In genomic region chr12:89258879-89259278, GRCm38 (mm10) we compare ENCODE assay signal across 24 mouse cellular contexts.
DNase-seq lines count a peak whose midpoint lies in the region; ATAC-seq lines count a peak whose summit lies in the region.
"Had no signal": no experiment of that assay in that cellular context is flagged by ENCODE, and none has a peak within 500 bp of the region (broad histone marks: within the 10 kb centered on the region; RNA-seq: fewer than 3 reads in every experiment).

No protein-coding gene starts in this region.

- H3K27me3 ChIP-seq in forebrain, embryonic 13.5 days = no peaks in the 10 kb centered on the region
- no peaks in the 10 kb centered on the region for H3K27me3 ChIP-seq in forebrain, embryonic 10.5 days (ENCODE audit: poor library complexity, severe bottlenecking)
- no peaks in the 10 kb centered on the region for H3K27me3 ChIP-seq in hindbrain, embryonic 13.5 days
- no peaks in the 10 kb centered on the region for H3K27me3 ChIP-seq in hindbrain, embryonic 11.5 days (ENCODE audit: control insufficient read depth, insufficient read depth, low read length)
- H3K27me3 ChIP-seq in midbrain, embryonic 14.5 days (ENCODE audit: control insufficient read depth, insufficient read depth, low read length) = no peaks in the 10 kb centered on the region
- H3K27me3 ChIP-seq in midbrain, embryonic 15.5 days (replicated peaks) = no peaks in the 10 kb centered on the region
- H3K27me3 ChIP-seq: CH12.LX; embryonic facial prominence, embryonic 15.5 days; heart, embryonic 15.5 days; Patski had no signal

- peak; percentile 57; the same call in 1 of the 2 replicates for ATAC-seq in forebrain, embryonic 13.5 days
- no peak for ATAC-seq in hindbrain, embryonic 13.5 days (ENCODE audit: low FRiP score)
- ATAC-seq in hindbrain, embryonic 11.5 days (ENCODE audit: low FRiP score) = no peak
- no peak for ATAC-seq in midbrain, embryonic 14.5 days (ENCODE audit: low FRiP score, low TSS enrichment)
- ATAC-seq in midbrain, embryonic 15.5 days (replicated peaks) = no peak
- ATAC-seq in granulocyte monocyte progenitor cell, adult 5-6 weeks (replicated peaks; ENCODE audit: poor library complexity, severe bottlenecking) = no peak
- ATAC-seq: activated CD4-positive, CD25-positive, alpha-beta regulatory T cell, adult 4 months; Patski had no signal

- peak overlapping the region; percentile 19; the same call in 1 of the 2 replicates for H3K27ac ChIP-seq in forebrain, embryonic 13.5 days
- no peak overlapping the region for H3K27ac ChIP-seq in forebrain, embryonic 10.5 days
- 0 out of 2 replicates have a peak overlapping the region, but pooled peaks have one; percentile 10 for H3K27ac ChIP-seq in hindbrain, embryonic 13.5 days
- H3K27ac ChIP-seq in hindbrain, embryonic 11.5 days (ENCODE audit: low read depth, low read length) = no peak overlapping the region
- no peak overlapping the region for H3K27ac ChIP-seq in midbrain, embryonic 14.5 days (replicated peaks; ENCODE audit: low read depth, low read length)
- H3K27ac ChIP-seq in midbrain, embryonic 15.5 days = no peak overlapping the region
- H3K27ac ChIP-seq: embryonic facial prominence, embryonic 15.5 days; gastrocnemius, adult 2 months; heart, embryonic 10.5 days; heart, embryonic 15.5 days had no signal

- no peak for DNase-seq in forebrain, embryonic 10.5 days (ENCODE audit: extremely low spot score, low spot score)
- no peak for DNase-seq in hindbrain, embryonic 11.5 days (ENCODE audit: low spot score)
- peak; percentile 34 for DNase-seq in midbrain, embryonic 14.5 days
- DNase-seq: adrenal gland, postnatal 14 days; cerebellum, adult 18-20 months; cerebellum, adult 9-11 months; cerebellum, postnatal 36 days; gastrocnemius, adult 2 months; gastrocnemius, postnatal 25 days; heart, adult 18-20 months; heart, postnatal 14 days; kidney, adult 11 months; kidney, adult 9 months had no signal

- WGBS in forebrain, embryonic 13.5 days = 65% methylated on average over 3 of the region's 3 CpGs
- WGBS in forebrain, embryonic 10.5 days = 86% methylated on average over 3 of the region's 3 CpGs
- WGBS in hindbrain, embryonic 13.5 days = 77% methylated on average over 3 of the region's 3 CpGs
- WGBS in hindbrain, embryonic 11.5 days = 90% methylated on average over 3 of the region's 3 CpGs
- WGBS in midbrain, embryonic 14.5 days = 63% methylated on average over 3 of the region's 3 CpGs
- 67% methylated on average over 3 of the region's 3 CpGs for WGBS in midbrain, embryonic 15.5 days

- peaks cover 7% of the 10 kb centered on the region for H3K36me3 ChIP-seq in forebrain, embryonic 13.5 days (ENCODE audit: poor library complexity, severe bottlenecking)
- H3K36me3 ChIP-seq in forebrain, embryonic 10.5 days (replicated peaks) = no peaks in the 10 kb centered on the region
- peaks cover 5% of the 10 kb centered on the region for H3K36me3 ChIP-seq in hindbrain, embryonic 13.5 days
- H3K36me3 ChIP-seq in hindbrain, embryonic 11.5 days (ENCODE audit: control insufficient read depth, insufficient read depth, low read length) = no peaks in the 10 kb centered on the region
- no peaks in the 10 kb centered on the region for H3K36me3 ChIP-seq in midbrain, embryonic 14.5 days (ENCODE audit: control insufficient read depth, insufficient read depth, low read length)
- no peaks in the 10 kb centered on the region for H3K36me3 ChIP-seq in midbrain, embryonic 15.5 days (replicated peaks)
- H3K36me3 ChIP-seq: embryonic facial prominence, embryonic 15.5 days; heart, embryonic 10.5 days; heart, embryonic 15.5 days had no signal

- no peaks in the 10 kb centered on the region for H3K9me3 ChIP-seq in forebrain, embryonic 13.5 days (replicated peaks)
- H3K9me3 ChIP-seq in forebrain, embryonic 10.5 days = peaks cover 5% of the 10 kb centered on the region
- no peaks in the 10 kb centered on the region for H3K9me3 ChIP-seq in hindbrain, embryonic 13.5 days
- no peaks in the 10 kb centered on the region for H3K9me3 ChIP-seq in hindbrain, embryonic 11.5 days (ENCODE audit: control insufficient read depth, low read length)
- H3K9me3 ChIP-seq in midbrain, embryonic 14.5 days (ENCODE audit: control insufficient read depth, low read length) = no peaks in the 10 kb centered on the region
- no peaks in the 10 kb centered on the region for H3K9me3 ChIP-seq in midbrain, embryonic 15.5 days
- H3K9me3 ChIP-seq: embryonic facial prominence, embryonic 15.5 days; heart, embryonic 10.5 days; heart, embryonic 15.5 days had no signal

- H3K9ac ChIP-seq in forebrain, embryonic 13.5 days = no peak overlapping the region
- H3K9ac ChIP-seq in hindbrain, embryonic 13.5 days = no peak overlapping the region
- H3K9ac ChIP-seq in hindbrain, embryonic 11.5 days (ENCODE audit: low read depth, low read length) = no peak overlapping the region
- H3K9ac ChIP-seq in midbrain, embryonic 14.5 days (replicated peaks; ENCODE audit: low read length) = no peak overlapping the region
- H3K9ac ChIP-seq in midbrain, embryonic 15.5 days = no peak overlapping the region
- H3K9ac ChIP-seq: embryonic facial prominence, embryonic 15.5 days; heart, embryonic 15.5 days had no signal

- no peak overlapping the region for H3K4me2 ChIP-seq in forebrain, embryonic 13.5 days
- H3K4me2 ChIP-seq in hindbrain, embryonic 13.5 days = no peak overlapping the region
- H3K4me2 ChIP-seq in hindbrain, embryonic 11.5 days (replicated peaks; ENCODE audit: low read depth, low read length) = no peak overlapping the region
- no peak overlapping the region for H3K4me2 ChIP-seq in midbrain, embryonic 14.5 days (ENCODE audit: low read length)
- no peak overlapping the region for H3K4me2 ChIP-seq in midbrain, embryonic 15.5 days
- H3K4me2 ChIP-seq: embryonic facial prominence, embryonic 15.5 days; heart, embryonic 15.5 days had no signal

- H3K4me1 ChIP-seq in forebrain, embryonic 13.5 days = peaks cover 12% of the 10 kb centered on the region; the same call in 1 of the 2 replicates
- peaks cover 9% of the 10 kb centered on the region for H3K4me1 ChIP-seq in forebrain, embryonic 10.5 days
- H3K4me1 ChIP-seq in hindbrain, embryonic 13.5 days (replicated peaks) = peaks cover 22% of the 10 kb centered on the region
- H3K4me1 ChIP-seq in hindbrain, embryonic 11.5 days (replicated peaks; ENCODE audit: control insufficient read depth, insufficient read depth, low read length) = no peaks in the 10 kb centered on the region
- H3K4me1 ChIP-seq in midbrain, embryonic 14.5 days (ENCODE audit: control insufficient read depth, insufficient read depth, low read length) = 0 out of 2 replicates have a peak, but pooled peaks cover 7% of the 10 kb centered on the region
- H3K4me1 ChIP-seq in midbrain, embryonic 15.5 days = peaks cover 13% of the 10 kb centered on the region
- H3K4me1 ChIP-seq: embryonic facial prominence, embryonic 15.5 days; heart, embryonic 10.5 days; heart, embryonic 15.5 days had no signal

- no peak overlapping the region for H3K4me3 ChIP-seq in forebrain, embryonic 13.5 days
- no peak overlapping the region for H3K4me3 ChIP-seq in forebrain, embryonic 10.5 days
- no peak overlapping the region for H3K4me3 ChIP-seq in hindbrain, embryonic 13.5 days
- H3K4me3 ChIP-seq in hindbrain, embryonic 11.5 days (ENCODE audit: low read depth, low read length) = no peak overlapping the region
- no peak overlapping the region for H3K4me3 ChIP-seq in midbrain, embryonic 14.5 days (replicated peaks; ENCODE audit: low read depth, low read length)
- H3K4me3 ChIP-seq in midbrain, embryonic 15.5 days = no peak overlapping the region
- H3K4me3 ChIP-seq: embryonic facial prominence, embryonic 15.5 days; erythroblast, embryonic 14.5 days; gastrocnemius, adult 2 months; heart, embryonic 10.5 days; heart, embryonic 15.5 days had no signal

Comparison
In these comparisons a context has a peak if more than half of its experiments do, and no peak if none do; other contexts are left out.
1. H3K27ac ChIP-seq: peak in forebrain, embryonic 13.5 days (single experiment) and hindbrain, embryonic 13.5 days (single experiment); none in forebrain, embryonic 10.5 days (single experiment), hindbrain, embryonic 11.5 days (single experiment), midbrain, embryonic 14.5 days (single experiment) and midbrain, embryonic 15.5 days (single experiment).